Mouse (Mus musculus) midbrain, embryonic 12.5 days (tissue): ENCODE data around the gene Dennd2c. TPM values are rescaled to one million over a fixed set of nuclear protein-coding genes. Genes with fewer than 3 reads are reported as not detected.
"Not testable (repeated sequence)": the region's sequence is repeated elsewhere in the genome, so short reads cannot be mapped to it uniquely, and the experiment has no call there.

Experiments used
- ATAC-seq: fragments of 200-750 bp; cut with Nextera tagmentation; 2 replicates; pipeline ENCODE4 v1.8.0; 2017; ENCODE audit warnings: low read depth, moderate TSS enrichment, moderate library complexity; ENCODE audit not compliant: low FRiP score
- H3K27ac ChIP-seq: fragments of 300-500 bp; sonication (generic); replicated peaks from 2 replicates; pipeline ENCODE4 v1.5.1; 2016; ENCODE audit warnings: mild to moderate bottlenecking
- H3K27me3 ChIP-seq: fragments of 300-500 bp; sonication (generic); 2 replicates; pipeline ENCODE4 v1.6.1; 2016; ENCODE audit warnings: mild to moderate bottlenecking
- H3K36me3 ChIP-seq: fragments of 300-500 bp; sonication (generic); 2 replicates; pipeline ENCODE4 v1.6.1; 2016
- H3K4me1 ChIP-seq: fragments of 300-500 bp; sonication (generic); 2 replicates; pipeline ENCODE4 v1.6.1; 2016
- H3K4me2 ChIP-seq: fragments of 300-500 bp; sonication (generic); replicated peaks from 2 replicates; pipeline ENCODE4 v1.6.1; 2016; ENCODE audit warnings: mild to moderate bottlenecking, moderate library complexity
- H3K4me3 ChIP-seq: fragments of 300-500 bp; sonication (generic); 2 replicates; pipeline ENCODE4 v1.5.1; 2016; ENCODE audit warnings: mild to moderate bottlenecking
- H3K9ac ChIP-seq: fragments of 300-500 bp; sonication (generic); replicated peaks from 2 replicates; pipeline ENCODE4 v1.6.1; 2016; ENCODE audit warnings: mild to moderate bottlenecking, moderate library complexity
- H3K9me3 ChIP-seq: fragments of 300-500 bp; sonication (generic); 2 replicates; pipeline ENCODE4 v1.6.1; 2016; ENCODE audit warnings: mild to moderate bottlenecking
- whole genome bisulfite sequencing: fragments of 180-500 bp; shearing (Covaris S2); methylation state at CpG from one replicate; pipeline ENCODE4 v1.1.7; 2016; 5-methylcytosine and 5-hydroxymethylcytosine counted together
- polyA plus RNA-seq: library from polyadenylated mRNA; unstranded; fragments of >200 nt; fragmentation: Nextera tagmentation; extraction: Ambion mirVana; gene quantifications from 2 replicates; pipeline ENCODE4 v1.2.1, GENCODE M21; 2016

Dennd2c gene
- polyA plus RNA-seq, 1 experiment from 2014 or later, result 3.5 TPM

DNA sequence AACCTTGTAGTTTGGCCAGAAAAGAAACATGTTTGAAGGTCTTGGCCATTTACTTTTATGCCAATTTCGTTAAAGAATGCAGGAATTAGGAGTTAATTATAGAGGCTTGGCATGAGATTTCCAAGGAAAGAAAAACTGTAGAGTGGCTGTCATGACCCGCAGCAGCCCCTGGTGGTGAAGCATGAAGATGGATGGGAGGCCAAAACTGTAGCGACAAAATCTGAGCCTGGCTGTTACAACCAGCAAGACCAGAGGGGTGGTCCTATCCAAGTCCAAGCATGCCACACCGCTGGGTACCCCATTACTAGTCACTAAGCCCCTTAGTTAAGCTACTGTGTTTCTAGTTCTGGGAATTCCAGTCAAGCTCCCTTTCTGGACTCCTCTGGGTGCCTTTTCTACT is 78.8 kb downstream of the Dennd2c start:
- no peaks in the 10 kb centered on the region for H3K4me1 ChIP-seq
- peaks cover 29% of the 10 kb centered on the region for H3K36me3 ChIP-seq
- no peak overlapping the region for H3K4me2 ChIP-seq
- no peaks in the 10 kb centered on the region for H3K9me3 ChIP-seq
- H3K4me3 ChIP-seq, result no peak overlapping the region
- no peaks in the 10 kb centered on the region for H3K27me3 ChIP-seq
- ATAC-seq, result no peak
- no peak overlapping the region for H3K27ac ChIP-seq
- H3K9ac ChIP-seq, result no peak overlapping the region
- 43% methylated on average over 4 of the region's 4 CpGs for WGBS

DNA sequence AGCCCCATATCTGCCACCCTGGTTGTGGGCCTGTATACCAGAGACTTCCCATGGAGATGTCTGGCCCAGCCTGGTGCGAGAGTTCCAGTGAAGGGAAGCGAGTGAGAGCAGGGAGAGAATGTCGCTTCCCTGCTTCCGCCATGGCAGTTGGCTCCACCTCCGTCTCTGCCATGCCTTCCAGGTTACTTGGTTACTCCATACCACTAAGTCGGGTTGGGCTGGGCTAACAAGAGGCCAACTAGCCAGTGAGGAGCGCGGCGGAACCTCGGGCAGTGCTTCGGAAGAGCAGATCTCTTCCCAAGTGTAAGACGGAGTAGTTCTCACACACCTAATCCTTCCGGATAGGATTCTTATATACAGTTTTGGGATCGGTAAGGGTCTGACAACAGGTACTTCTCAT is 80.4 kb downstream of the Dennd2c start:
- Histone ChIP-seq H3K4me2 (no peak overlapping the region), H3K27ac (no peak overlapping the region), H3K9me3 (no peaks in the 10 kb centered on the region), H3K36me3 (peaks cover 17% of the 10 kb centered on the region), H3K9ac (no peak overlapping the region), H3K27me3 (no peaks in the 10 kb centered on the region), H3K4me3 (no peak overlapping the region), H3K4me1 (no peaks in the 10 kb centered on the region)
- no peak for ATAC-seq
- WGBS, result 81% methylated on average over 14 of the region's 14 CpGs

DNA sequence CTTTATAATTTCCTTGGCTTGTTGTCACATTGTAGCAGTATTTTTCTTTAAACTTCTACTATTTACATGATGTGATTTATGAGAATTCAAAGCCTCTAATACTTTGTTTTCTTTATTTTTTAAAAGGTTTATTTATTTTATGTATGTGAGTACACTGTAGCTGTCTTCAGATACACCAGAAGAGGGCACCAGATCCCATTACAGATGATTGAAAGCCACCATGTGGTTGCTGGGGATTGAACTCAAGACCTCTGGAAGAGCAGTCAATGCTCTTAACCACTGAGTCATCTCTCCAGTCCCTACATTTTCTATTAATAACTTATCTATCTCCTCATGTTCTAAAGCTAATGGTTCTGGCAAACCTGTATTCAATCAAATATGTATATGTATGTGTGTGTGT is 82.1 kb downstream of the Dennd2c start:
- H3K4me2 ChIP-seq, H3K4me1 ChIP-seq, ATAC-seq, H3K9ac ChIP-seq, H3K27ac ChIP-seq, H3K4me3 ChIP-seq, H3K27me3 ChIP-seq, H3K9me3 ChIP-seq, H3K36me3 ChIP-seq: not testable (repeated sequence)

DNA sequence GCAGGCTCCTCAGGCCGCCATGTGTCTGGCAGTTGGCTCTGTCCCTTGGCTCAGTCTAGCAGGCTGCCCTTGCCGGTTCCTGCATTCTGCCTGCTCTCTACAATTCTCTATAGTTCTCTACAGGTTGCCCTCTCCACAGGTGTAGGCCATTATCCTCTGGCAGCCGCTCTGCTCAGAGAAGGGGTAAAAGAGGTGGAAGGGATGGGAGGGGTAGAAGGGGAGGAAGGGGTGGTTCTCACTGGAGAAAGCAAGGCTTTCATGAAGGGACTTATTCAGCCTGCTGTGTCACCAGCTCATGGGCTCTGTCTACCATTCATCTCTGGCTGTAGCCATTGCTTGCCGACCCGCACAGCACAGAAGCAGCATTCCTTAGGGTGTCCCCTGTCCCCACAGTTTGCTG is 86.0 kb downstream of the Dennd2c start:
- Histone ChIP-seq H3K9ac (no peak overlapping the region), H3K27me3 (no peaks in the 10 kb centered on the region), H3K9me3 (no peaks in the 10 kb centered on the region; the same call in 1 of the 2 replicates), H3K36me3 (no peaks in the 10 kb centered on the region), H3K4me3 (no peak overlapping the region), H3K4me2 (no peak overlapping the region), H3K27ac (no peak overlapping the region), H3K4me1 (no peaks in the 10 kb centered on the region)
- WGBS, result 70% methylated on average over 5 of the region's 5 CpGs
- ATAC-seq, result no peak

DNA sequence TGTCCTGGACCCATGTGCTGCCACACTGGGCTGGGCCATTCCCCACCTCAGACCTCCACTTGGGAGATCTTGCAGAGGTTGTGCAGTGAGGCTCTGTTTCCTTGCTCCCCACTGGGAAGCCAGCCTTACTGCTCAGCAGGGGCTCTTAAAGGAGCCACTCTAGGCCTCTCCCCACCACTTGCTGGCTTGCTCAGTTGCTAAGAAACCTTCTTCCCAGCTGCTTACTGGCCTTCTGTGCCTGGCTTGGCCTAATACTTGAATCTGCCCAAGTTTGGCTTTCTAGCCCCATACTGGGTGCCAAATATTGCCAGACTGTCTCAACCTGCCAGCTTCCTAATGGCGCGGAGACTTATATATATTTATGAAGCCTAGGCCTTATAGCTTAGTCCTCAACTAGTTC is 86.5 kb downstream of the Dennd2c start:
- Histone ChIP-seq H3K27me3 (no peaks in the 10 kb centered on the region), H3K36me3 (no peaks in the 10 kb centered on the region), H3K27ac (no peak overlapping the region), H3K9me3 (peaks cover 3% of the 10 kb centered on the region; the same call in 1 of the 2 replicates), H3K4me1 (no peaks in the 10 kb centered on the region), H3K4me3 (no peak overlapping the region), H3K9ac (no peak overlapping the region), H3K4me2 (no peak overlapping the region)
- no peak for ATAC-seq
- 85% methylated on average over 2 of the region's 2 CpGs for whole genome bisulfite sequencing

DNA sequence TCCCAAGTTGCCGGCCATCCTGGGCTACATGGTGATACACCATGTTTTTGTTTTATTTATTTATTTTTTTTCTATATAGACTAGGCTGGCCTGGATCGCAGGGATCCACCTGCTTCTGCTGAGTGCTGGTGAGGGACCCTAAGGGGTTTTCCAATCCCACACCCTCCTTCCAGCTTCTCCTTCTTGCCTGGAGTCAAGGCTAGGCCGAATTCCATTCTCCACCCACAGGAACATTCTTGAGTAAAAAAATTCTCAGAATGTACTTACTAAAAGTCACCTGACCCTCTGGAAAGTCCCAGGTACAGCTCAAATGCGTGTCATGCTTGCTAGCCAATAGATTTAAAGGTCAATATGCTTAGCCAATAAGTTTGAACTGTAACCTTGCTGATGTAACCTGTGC is 89.8 kb downstream of the Dennd2c start:
- no peak overlapping the region for H3K4me3 ChIP-seq
- no peak overlapping the region for H3K27ac ChIP-seq
- H3K36me3 ChIP-seq, result no peaks in the 10 kb centered on the region
- WGBS, result 85% methylated on average over 4 of the region's 4 CpGs
- no peak for ATAC-seq
- H3K9ac ChIP-seq, result no peak overlapping the region
- peaks cover 3% of the 10 kb centered on the region; the same call in 1 of the 2 replicates for H3K9me3 ChIP-seq
- H3K4me1 ChIP-seq, result no peaks in the 10 kb centered on the region
- no peaks in the 10 kb centered on the region for H3K27me3 ChIP-seq
- no peak overlapping the region for H3K4me2 ChIP-seq

DNA sequence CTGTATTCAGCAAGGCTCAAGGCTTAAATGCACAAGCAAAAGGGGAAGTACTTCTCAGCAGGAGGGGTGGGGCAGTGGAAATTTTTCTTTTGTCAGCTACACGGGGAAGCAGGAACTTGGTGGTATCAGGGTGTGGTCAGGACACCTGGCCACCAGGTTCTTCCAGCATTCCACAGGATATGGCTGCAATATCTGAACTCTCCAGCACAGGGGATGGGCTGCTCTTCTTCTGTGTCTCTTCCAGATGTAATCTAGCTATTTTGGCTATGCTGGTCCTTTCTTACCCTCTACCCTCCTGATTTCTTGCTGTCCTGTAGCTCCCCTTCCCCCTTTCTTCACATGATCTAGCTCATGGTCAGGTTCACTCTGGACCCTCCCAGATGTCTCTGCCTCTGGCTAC is 90.8 kb downstream of the Dennd2c start:
- 80% methylated on average over 1 of the region's 1 CpGs for WGBS
- Histone ChIP-seq H3K4me3 (no peak overlapping the region), H3K9me3 (peaks cover 3% of the 10 kb centered on the region; the same call in 1 of the 2 replicates), H3K36me3 (no peaks in the 10 kb centered on the region), H3K4me2 (no peak overlapping the region), H3K9ac (no peak overlapping the region), H3K27me3 (no peaks in the 10 kb centered on the region), H3K4me1 (no peaks in the 10 kb centered on the region), H3K27ac (no peak overlapping the region)
- no peak for ATAC-seq

DNA sequence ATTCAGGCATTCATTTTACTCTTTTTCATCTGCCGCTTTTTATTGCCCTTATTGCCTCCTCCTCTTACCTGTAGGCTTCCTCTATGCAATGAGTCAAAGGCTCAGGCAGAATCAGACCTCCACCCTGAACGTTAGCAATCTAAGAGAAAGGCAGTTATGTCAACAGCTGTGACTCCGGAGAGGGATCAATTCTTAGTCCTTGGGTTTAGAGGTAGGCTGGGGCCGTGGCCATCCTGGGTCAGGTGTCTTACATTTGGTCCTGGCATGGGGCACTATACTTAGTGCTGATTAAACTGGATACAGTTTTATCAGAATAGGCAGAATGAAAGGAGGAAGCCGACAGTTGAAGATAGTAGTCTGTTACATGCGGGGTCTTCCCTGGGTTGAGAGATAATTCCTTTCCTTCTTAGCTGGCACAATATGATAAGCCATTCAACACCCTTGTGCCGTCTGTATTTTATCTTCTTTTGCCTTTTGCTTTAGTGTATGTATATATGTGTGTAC is 94.0 kb downstream of the Dennd2c start:
- H3K4me2 ChIP-seq, result no peak overlapping the region
- no peaks in the 10 kb centered on the region for H3K36me3 ChIP-seq
- WGBS, result 89% methylated on average over 7 of the region's 7 CpGs
- no peak overlapping the region for H3K9ac ChIP-seq
- H3K27ac ChIP-seq, result no peak overlapping the region
- no peaks in the 10 kb centered on the region for H3K27me3 ChIP-seq
- ATAC-seq, result no peak
- peaks cover 7% of the 10 kb centered on the region; the same call in 1 of the 2 replicates for H3K9me3 ChIP-seq
- H3K4me1 ChIP-seq, result no peaks in the 10 kb centered on the region
- H3K4me3 ChIP-seq, result no peak overlapping the region

DNA sequence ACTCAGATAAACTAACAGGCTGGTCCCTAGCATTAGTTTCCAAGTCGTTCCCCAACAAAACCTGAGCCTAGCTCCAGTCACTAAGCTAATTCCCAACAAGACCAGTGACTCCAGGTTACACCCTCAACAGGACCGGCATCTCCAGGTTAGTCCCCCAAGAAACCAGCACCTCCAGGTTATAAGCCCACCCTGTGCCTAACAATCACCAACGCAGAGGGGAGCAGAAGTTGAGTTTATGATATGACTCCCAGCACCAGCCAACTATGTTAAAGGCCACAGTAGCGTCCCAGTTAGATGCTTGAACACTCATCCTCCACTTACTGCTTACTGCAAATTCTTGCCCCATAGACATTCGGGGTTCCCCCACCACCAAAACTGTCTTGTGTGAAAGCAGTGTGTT is 97.0 kb downstream of the Dennd2c start:
- Histone ChIP-seq H3K27ac (no peak overlapping the region), H3K4me1 (no peaks in the 10 kb centered on the region), H3K9ac (no peak overlapping the region), H3K36me3 (no peaks in the 10 kb centered on the region), H3K4me2 (no peak overlapping the region), H3K27me3 (no peaks in the 10 kb centered on the region), H3K9me3 (peaks cover 3% of the 10 kb centered on the region; the same call in 1 of the 2 replicates), H3K4me3 (no peak overlapping the region)
- 87% methylated on average over 5 of the region's 5 CpGs for WGBS
- no peak for ATAC-seq

DNA sequence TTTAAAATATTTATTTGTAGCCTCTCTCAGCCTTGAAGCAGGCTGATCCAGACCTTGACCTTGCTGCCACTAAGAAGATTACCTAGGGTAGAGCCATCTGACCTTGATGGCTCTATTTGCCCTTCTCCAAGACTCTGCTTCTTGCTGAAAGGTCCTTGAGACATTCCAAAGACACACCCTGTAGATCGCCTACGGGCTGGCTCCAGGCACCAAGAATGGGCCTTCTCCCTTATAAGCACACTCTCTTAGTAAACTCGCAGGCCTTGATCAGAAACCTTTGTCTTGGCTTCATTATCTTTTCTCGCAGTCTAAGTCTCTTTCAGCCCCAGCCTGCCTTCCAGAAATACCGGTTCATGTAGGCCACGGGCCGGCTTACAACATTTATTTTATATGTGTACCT is 98.7 kb downstream of the Dennd2c start:
- not testable (repeated sequence) for ATAC-seq, H3K4me3 ChIP-seq, H3K4me1 ChIP-seq, H3K9ac ChIP-seq, H3K4me2 ChIP-seq, H3K27ac ChIP-seq, H3K9me3 ChIP-seq, H3K36me3 ChIP-seq, H3K27me3 ChIP-seq
- WGBS, result 90% methylated on average over 7 of the region's 7 CpGs

DNA sequence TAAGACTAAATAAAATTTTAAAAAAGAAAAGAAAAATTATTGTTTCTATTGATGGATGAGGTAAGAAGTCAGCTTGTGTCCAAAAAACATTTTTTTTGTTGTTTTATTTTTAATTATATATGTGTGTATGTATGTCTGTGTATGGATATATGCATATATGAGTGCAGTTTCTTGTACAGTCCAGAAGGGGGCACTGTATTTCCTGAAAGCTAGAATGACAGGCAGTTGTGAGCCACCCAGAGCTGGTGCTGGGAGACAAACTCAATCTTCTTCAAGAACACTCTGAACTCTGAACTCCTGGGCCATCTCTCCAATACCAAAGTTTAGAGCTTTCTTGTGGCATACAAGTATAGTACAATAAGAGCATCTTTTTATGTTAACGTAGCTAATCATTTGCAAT is 101.2 kb downstream of the Dennd2c start:
- no peak overlapping the region for H3K9ac ChIP-seq
- peaks cover 3% of the 10 kb centered on the region; the same call in 1 of the 2 replicates for H3K9me3 ChIP-seq
- no peak overlapping the region for H3K27ac ChIP-seq
- H3K27me3 ChIP-seq, result no peaks in the 10 kb centered on the region
- no peak overlapping the region for H3K4me3 ChIP-seq
- H3K4me1 ChIP-seq, result no peaks in the 10 kb centered on the region
- no peak overlapping the region for H3K4me2 ChIP-seq
- no peaks in the 10 kb centered on the region for H3K36me3 ChIP-seq
- ATAC-seq, result no peak
- 87% methylated on average over 1 of the region's 1 CpGs for WGBS

DNA sequence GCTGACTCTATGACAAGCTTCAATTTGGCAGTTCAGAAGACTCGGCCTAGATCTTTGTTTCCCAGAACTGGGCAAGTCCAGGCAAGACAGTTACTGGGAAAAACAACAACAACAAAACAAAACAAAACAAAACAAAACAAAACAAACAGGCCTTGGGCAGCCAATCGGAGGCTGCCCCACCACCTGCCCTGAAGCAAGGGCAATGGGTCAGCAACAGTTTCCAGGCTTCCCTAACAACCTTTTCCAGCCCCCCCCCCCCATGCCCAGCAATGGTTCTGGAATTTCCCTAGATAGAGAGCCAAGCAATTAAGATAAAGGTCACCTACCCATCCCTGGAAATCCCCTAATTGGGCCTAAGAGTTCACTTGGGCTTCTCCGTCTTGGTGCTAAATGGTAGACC is 102.0 kb downstream of the Dennd2c start:
- WGBS, result 93% methylated on average over 3 of the region's 3 CpGs
- no peaks in the 10 kb centered on the region for H3K27me3 ChIP-seq
- H3K36me3 ChIP-seq, result no peaks in the 10 kb centered on the region
- no peak overlapping the region for H3K4me2 ChIP-seq
- H3K9me3 ChIP-seq, result peaks cover 3% of the 10 kb centered on the region; the same call in 1 of the 2 replicates
- no peak for ATAC-seq
- H3K4me1 ChIP-seq, result no peaks in the 10 kb centered on the region
- no peak overlapping the region for H3K4me3 ChIP-seq
- no peak overlapping the region for H3K9ac ChIP-seq
- H3K27ac ChIP-seq, result no peak overlapping the region

DNA sequence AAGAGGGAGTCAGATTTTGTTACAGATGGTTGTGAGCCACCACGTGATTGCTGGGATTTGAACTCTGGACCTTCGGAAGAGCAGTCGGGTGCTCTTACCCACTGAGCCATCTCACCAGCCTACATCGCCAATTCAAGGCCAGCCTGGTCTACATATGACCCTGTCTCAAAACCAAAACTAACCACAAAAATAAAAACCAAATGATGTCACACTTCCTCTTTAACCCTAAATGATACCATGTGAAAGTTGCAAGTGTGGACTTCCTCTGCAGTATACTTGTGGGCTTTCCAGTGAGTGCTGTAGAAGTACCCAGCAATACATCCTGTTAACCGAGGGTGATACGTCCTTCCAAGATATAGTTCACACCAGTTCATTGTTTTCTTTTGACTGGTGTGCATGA is 104.0 kb downstream of the Dennd2c start:
- no peaks in the 10 kb centered on the region for H3K4me1 ChIP-seq
- H3K36me3 ChIP-seq, result no peaks in the 10 kb centered on the region
- H3K4me3 ChIP-seq, result no peak overlapping the region
- H3K27ac ChIP-seq, result no peak overlapping the region
- WGBS, result 88% methylated on average over 6 of the region's 6 CpGs
- no peaks in the 10 kb centered on the region for H3K27me3 ChIP-seq
- no peak overlapping the region for H3K4me2 ChIP-seq
- H3K9ac ChIP-seq, result no peak overlapping the region
- no peaks in the 10 kb centered on the region for H3K9me3 ChIP-seq
- ATAC-seq, result no peak
